Comparison of ENCODE assay signal across 8 mouse cellular contexts in genomic region chr15:85991453-85992124, GRCm38 (mm10). TPM values are rescaled to one million over a fixed set of nuclear protein-coding genes. Genes with fewer than 3 reads are reported as not detected.
A peak's percentile ranks its signal among the peaks of the same experiment; 100 is the strongest.
DNase-seq lines count a peak whose midpoint lies in the region; ATAC-seq and TF ChIP-seq lines count a peak whose summit lies in the region.

No protein-coding gene starts in this region.

- DNase-seq in cerebellum, adult 18-20 months: peak; percentile 80 to 81
- peak; percentile 86 to 91 for DNase-seq in kidney, adult 8-10 months
- DNase-seq in lung, postnatal 0 days (ENCODE audit: low spot score): peak; percentile 52
- DNase-seq in testis, postnatal 10 days (ENCODE audit: low spot score): no peak
- no peak for DNase-seq in gastrocnemius, adult 2 months
- DNase-seq in heart, adult 2 months: no peak

- H3K9ac ChIP-seq in embryonic facial prominence, embryonic 12.5 days: 0 out of 2 replicates have a peak overlapping the region, but pooled peaks have one; percentile 12
- no peak overlapping the region for H3K9ac ChIP-seq in lung, postnatal 0 days (replicated peaks; ENCODE audit: low read depth)
- H3K9ac ChIP-seq in heart, adult 2 months (ENCODE audit: low read depth, low read length): no peak overlapping the region

- H3K27ac ChIP-seq in embryonic facial prominence, embryonic 12.5 days: peak overlapping the region; percentile 52; the same call in 1 of the 2 replicates
- H3K27ac ChIP-seq in lung, postnatal 0 days (ENCODE audit: low read length): peak overlapping the region; percentile 66
- no peak overlapping the region for H3K27ac ChIP-seq in gastrocnemius, adult 2 months
- H3K27ac ChIP-seq in heart, adult 2 months: no peak overlapping the region

- TF ChIP-seq EP300 in lung, postnatal 0 days (IDR thresholded peaks at IDR 0.05): no peak
- no peak for TF ChIP-seq EP300 in heart, adult 2 months (IDR thresholded peaks at IDR 0.05; ENCODE audit: insufficient read depth, low read depth, low read length)

- no peaks in the 10 kb centered on the region for H3K9me3 ChIP-seq in embryonic facial prominence, embryonic 12.5 days
- no peaks in the 10 kb centered on the region for H3K9me3 ChIP-seq in lung, postnatal 0 days (ENCODE audit: low read length)

- no peaks in the 10 kb centered on the region for H3K79me2 ChIP-seq in heart, adult 2 months (replicated peaks; ENCODE audit: control insufficient read depth, insufficient read depth, low read length)

- ATAC-seq in embryonic facial prominence, embryonic 12.5 days (ENCODE audit: insufficient number of reproducible peaks, insufficient read depth, low FRiP score, low TSS enrichment): no peak
- ATAC-seq in lung, postnatal 0 days: peak; percentile 37; the same call in 1 of the 2 replicates
- ATAC-seq in megakaryocyte progenitor cell, adult 5-6 weeks (replicated peaks; ENCODE audit: poor library complexity): no peak

- no peak for TF ChIP-seq CTCF in lung, postnatal 0 days (IDR thresholded peaks at IDR 0.05)
- TF ChIP-seq CTCF in gastrocnemius, adult 2 months (IDR thresholded peaks at IDR 0.05): no peak
- TF ChIP-seq CTCF in heart, adult 2 months (IDR thresholded peaks at IDR 0.05): no peak

- peaks cover 21% of the 10 kb centered on the region for H3K4me1 ChIP-seq in embryonic facial prominence, embryonic 12.5 days
- H3K4me1 ChIP-seq in lung, postnatal 0 days (ENCODE audit: insufficient read depth, low read depth, low read length): no peaks in the 10 kb centered on the region
- H3K4me1 ChIP-seq in heart, adult 2 months (ENCODE audit: control insufficient read depth, insufficient read depth, low read length): no peaks in the 10 kb centered on the region

- H3K27me3 ChIP-seq in embryonic facial prominence, embryonic 12.5 days: peaks cover 4% of the 10 kb centered on the region
- no peaks in the 10 kb centered on the region for H3K27me3 ChIP-seq in lung, postnatal 0 days (replicated peaks; ENCODE audit: insufficient read depth, low read length)
- H3K27me3 ChIP-seq in heart, adult 2 months (ENCODE audit: control insufficient read depth, insufficient read depth, low read length): no peaks in the 10 kb centered on the region

- no peak overlapping the region for H3K4me2 ChIP-seq in embryonic facial prominence, embryonic 12.5 days (replicated peaks)
- H3K4me2 ChIP-seq in lung, postnatal 0 days (replicated peaks; ENCODE audit: low read depth, low read length): no peak overlapping the region

- no peaks in the 10 kb centered on the region for H3K36me3 ChIP-seq in embryonic facial prominence, embryonic 12.5 days
- H3K36me3 ChIP-seq in lung, postnatal 0 days (ENCODE audit: insufficient read depth, low read length): no peaks in the 10 kb centered on the region
- no peaks in the 10 kb centered on the region for H3K36me3 ChIP-seq in heart, adult 2 months (ENCODE audit: control insufficient read depth, insufficient read depth, low read length)

- intact Hi-C loops in gastrocnemius, adult 2 months (cut with DNase I): no loop called here
- intact Hi-C loops in heart, adult 2 months (cut with DNase I): no loop called here

- TF ChIP-seq POLR2A in heart, adult 2 months (IDR thresholded peaks at IDR 0.05; ENCODE audit: insufficient read depth, low read depth, low read length): no peak

- H3K4me3 ChIP-seq in embryonic facial prominence, embryonic 12.5 days: no peak overlapping the region
- no peak overlapping the region for H3K4me3 ChIP-seq in lung, postnatal 0 days (ENCODE audit: low read depth, low read length)
- no peak overlapping the region for H3K4me3 ChIP-seq in gastrocnemius, adult 2 months
- H3K4me3 ChIP-seq in heart, adult 2 months: no peak overlapping the region

- 48% methylated on average over 5 of the region's 5 CpGs for WGBS in embryonic facial prominence, embryonic 12.5 days
- 57% methylated on average over 5 of the region's 5 CpGs for WGBS in lung, postnatal 0 days
- 88% methylated on average over 5 of the region's 5 CpGs for WGBS in heart, adult 2 months

RNA-seq across cellular contexts. Expression of gene Celsr1, which starts 42.0 kb away (rescaled TPM):
- 2.4 and 2.5 TPM in 2 replicates for polyA plus RNA-seq in embryonic facial prominence, embryonic 12.5 days (2016; fragmentation: Nextera tagmentation; extraction: Ambion mirVana)
- 2.1 and 2.2 TPM in 2 replicates for polyA plus RNA-seq in lung, postnatal 0 days (2015; fragmentation: Nextera tagmentation; extraction: Ambion mirVana)
- under 1 TPM; 0.13 to 0.28 TPM for total RNA-seq in gastrocnemius, adult 2 months (2021)
- total RNA-seq in megakaryocyte progenitor cell, adult 5-6 weeks (2015): 8.4 and 10.7 TPM in 2 replicates
- total RNA-seq in megakaryocyte progenitor cell, adult 5-6 weeks (2017): 4.4 and 6.6 TPM in 2 replicates
- total RNA-seq in heart, adult 2 months (2021): 1 to 10 TPM; 4.5 to 5.0 TPM
- polyA plus RNA-seq in heart, adult 2 months (2012; rRNA removed): 4.3 and 5.2 TPM in 2 replicates

Comparison
In these comparisons a context has a peak if more than half of its experiments do, and no peak if none do; other contexts are left out.
1. DNase-seq: peak in cerebellum, adult 18-20 months (2 of 2), kidney, adult 8-10 months (2 of 2) and lung, postnatal 0 days (single experiment); none in testis, postnatal 10 days (single experiment), gastrocnemius, adult 2 months (single experiment) and heart, adult 2 months (0 of 2).
2. H3K27ac ChIP-seq: peak in embryonic facial prominence, embryonic 12.5 days (single experiment) and lung, postnatal 0 days (single experiment); none in gastrocnemius, adult 2 months (single experiment) and heart, adult 2 months (single experiment).
3. RNA of gene Celsr1, which starts 42.0 kb away (total RNA-seq): 4.4 to 10.7 TPM in megakaryocyte progenitor cell, adult 5-6 weeks and 4.5 to 5.0 TPM in heart, adult 2 months; 0.13 to 0.28 TPM in gastrocnemius, adult 2 months; every median in the first group is over 4 times any median in the second.